Mouse (Mus musculus) limb, embryonic 14.5 days (tissue): Measurements from ENCODE around the gene Prrx2. TPM values are rescaled to one million over a fixed set of nuclear protein-coding genes. Genes with fewer than 3 reads are reported as not detected.

Experiments
- ATAC-seq: fragments of 200-750 bp; cut with Nextera tagmentation; 2 replicates; pipeline ENCODE4 v1.8.0; 2017; ENCODE audit warnings: low read depth, moderate number of reproducible peaks, moderate TSS enrichment; ENCODE audit not compliant: low FRiP score
- DNase-seq: peaks from one replicate; pipeline ENCODE4 v3.0.0-alpha.2; 2015; ENCODE audit warnings: low spot score
- H3K27ac ChIP-seq: fragments of 300-500 bp; sonication (generic); replicated peaks from 2 replicates; pipeline ENCODE4 v1.5.1; 2014; ENCODE audit warnings: low read depth, mild to moderate bottlenecking, low read length, moderate library complexity, mixed read lengths
- H3K27me3 ChIP-seq: fragments of 300-500 bp; sonication (generic); 2 replicates; pipeline ENCODE4 v1.6.1; 2014; ENCODE audit warnings: low read length, mixed read lengths; ENCODE audit not compliant: control insufficient read depth, insufficient read depth
- H3K36me3 ChIP-seq: fragments of 300-500 bp; sonication (generic); 2 replicates; pipeline ENCODE4 v1.6.1; 2014; ENCODE audit warnings: mild to moderate bottlenecking, low read length, moderate library complexity, mixed read lengths; ENCODE audit not compliant: control insufficient read depth, insufficient read depth
- H3K4me1 ChIP-seq: fragments of 300-500 bp; sonication (generic); 2 replicates; pipeline ENCODE4 v1.6.1; 2014; ENCODE audit warnings: antibody characterized with exemption, low read length, mixed read lengths; ENCODE audit not compliant: control insufficient read depth, insufficient read depth
- H3K4me2 ChIP-seq: fragments of 300-500 bp; sonication (generic); replicated peaks from 2 replicates; pipeline ENCODE4 v1.6.1; 2014; ENCODE audit warnings: low read depth, mild to moderate bottlenecking, low read length, moderate library complexity; ENCODE audit not compliant: severe bottlenecking
- H3K4me3 ChIP-seq: fragments of 300-500 bp; sonication (generic); replicated peaks from 2 replicates; pipeline ENCODE4 v1.5.1; 2014; ENCODE audit warnings: low read length
- H3K9ac ChIP-seq: fragments of 300-500 bp; sonication (generic); 2 replicates; pipeline ENCODE4 v1.6.1; 2014; ENCODE audit warnings: mild to moderate bottlenecking, low read depth, low read length, moderate library complexity; ENCODE audit not compliant: severe bottlenecking
- H3K9me3 ChIP-seq: fragments of 300-500 bp; sonication (generic); 2 replicates; pipeline ENCODE4 v1.6.1; 2016; ENCODE audit warnings: low read length; ENCODE audit not compliant: control insufficient read depth
- POLR2A ChIP-seq: fragments of 200-500 bp; IDR thresholded peaks from 2 replicates; pipeline ENCODE4 v1.8.0; 2012; ENCODE audit warnings: inconsistent platforms, mild to moderate bottlenecking, moderate library complexity, borderline replicate concordance; ENCODE audit not compliant: insufficient read depth, insufficient read length; ENCODE audit errors: extremely low read depth
- WGBS: fragments of 180-500 bp; shearing (Covaris S2); extraction: QIAGEN DNeasy Blood & Tissue Kit; methylation state at CpG from one replicate; pipeline ENCODE4 v1.1.7; 2014; 5-methylcytosine and 5-hydroxymethylcytosine counted together
- polyA plus RNA-seq, 2 experiments: library from polyadenylated mRNA; depleted of rRNA in 1 of 2; stranded (reverse) in 1 of 2; unstranded in 1 of 2; fragments of >200 nt; fragmentation: Nextera tagmentation in 1 of 2; extraction: Ambion mirVana in 1 of 2; gene quantifications; 2 replicates each; pipeline versions ENCODE4 v1.2.1 to v1.2.3; 2012 to 2014

The Prrx2 gene
- polyA plus RNA-seq, 2 experiments, result 93.1 to 176 TPM

DNA sequence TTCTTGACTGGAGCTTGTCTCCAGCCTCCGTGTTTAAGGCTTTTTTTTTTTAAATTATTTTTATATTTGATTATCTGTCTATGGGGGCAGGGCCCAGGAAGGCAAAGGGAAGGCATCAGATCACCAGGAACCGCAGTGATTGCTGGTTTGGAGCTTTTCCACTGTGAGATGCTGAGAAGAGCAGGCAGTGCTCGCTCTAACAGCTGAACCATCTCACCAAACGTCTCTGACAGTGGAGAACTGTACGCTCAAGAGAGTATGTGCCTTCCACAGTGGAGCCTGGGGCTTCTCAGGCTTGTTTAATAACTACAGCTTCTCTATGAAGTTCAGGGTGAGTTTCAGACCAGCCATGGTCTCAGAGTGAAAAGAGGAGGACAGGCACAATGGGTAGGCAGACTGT is 25.3 kb upstream of the Prrx2 start:
- no peak overlapping the region for H3K27ac ChIP-seq
- 87% methylated on average over 5 of the region's 5 CpGs for WGBS
- no peak for TF ChIP-seq POLR2A
- ATAC-seq (no peak), DNase-seq (no peak)
- peaks cover 19% of the 10 kb centered on the region; the same call in 1 of the 2 replicates for H3K4me1 ChIP-seq
- H3K4me2 ChIP-seq, result no peak overlapping the region
- no peak overlapping the region for H3K4me3 ChIP-seq
- H3K27me3 ChIP-seq, result no peaks in the 10 kb centered on the region
- peak overlapping the region; percentile 18; the same call in 1 of the 2 replicates for H3K9ac ChIP-seq
- H3K9me3 ChIP-seq, result no peaks in the 10 kb centered on the region
- H3K36me3 ChIP-seq, result peaks cover 27% of the 10 kb centered on the region

DNA sequence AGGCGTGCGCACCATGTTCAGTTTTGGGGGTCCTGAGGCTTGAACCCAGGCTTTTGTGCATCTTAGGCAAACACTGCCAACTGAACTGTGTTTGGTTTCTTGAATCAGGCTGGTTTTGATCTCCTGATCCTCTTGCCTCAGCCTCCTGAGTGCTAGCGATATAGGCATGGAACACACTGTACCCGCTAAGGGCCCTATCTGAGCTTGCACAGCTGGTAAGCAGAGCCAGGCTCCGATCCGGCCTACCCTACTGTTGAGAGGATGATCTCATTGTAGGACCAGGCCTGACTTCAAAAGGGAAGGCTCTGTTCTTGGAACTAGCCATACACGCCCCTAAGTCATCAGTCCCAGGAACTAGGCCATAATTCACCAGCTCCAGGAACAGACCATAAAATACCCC is 24.2 kb upstream of the Prrx2 start:
- Histone ChIP-seq H3K9me3 (no peaks in the 10 kb centered on the region), H3K4me1 (peaks cover 19% of the 10 kb centered on the region; the same call in 1 of the 2 replicates), H3K4me2 (no peak overlapping the region), H3K27ac (no peak overlapping the region), H3K36me3 (peaks cover 38% of the 10 kb centered on the region), H3K4me3 (no peak overlapping the region), H3K27me3 (no peaks in the 10 kb centered on the region), H3K9ac (no peak overlapping the region)
- DNase-seq (no peak), ATAC-seq (no peak)
- TF ChIP-seq POLR2A, result no peak
- WGBS, result 75% methylated on average over 7 of the region's 7 CpGs

DNA sequence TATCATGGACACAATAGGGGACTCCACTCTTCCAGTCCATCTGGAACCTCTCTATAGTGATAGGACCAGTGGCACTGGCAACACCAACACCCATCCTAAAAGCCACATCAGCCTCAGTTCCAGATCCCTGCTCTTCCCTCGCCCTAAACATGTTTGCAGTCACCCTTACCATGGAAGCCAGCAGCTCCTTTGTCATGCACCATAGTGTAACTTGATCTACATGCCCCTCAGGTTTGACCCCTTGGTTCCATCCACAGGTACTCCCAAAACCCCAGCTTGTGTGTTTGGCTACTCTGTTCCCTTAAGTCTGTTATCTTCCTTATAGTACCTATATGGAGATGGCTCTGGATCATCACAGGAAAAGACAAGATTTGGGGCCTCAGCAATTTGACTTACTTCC is 18.4 kb upstream of the Prrx2 start:
- Histone ChIP-seq H3K27ac (no peak overlapping the region), H3K4me2 (no peak overlapping the region), H3K9me3 (no peaks in the 10 kb centered on the region), H3K27me3 (no peaks in the 10 kb centered on the region), H3K36me3 (peaks cover 76% of the 10 kb centered on the region), H3K4me3 (no peak overlapping the region), H3K4me1 (no peaks in the 10 kb centered on the region), H3K9ac (no peak overlapping the region)
- no peak for TF ChIP-seq POLR2A
- 100% methylated on average over 1 of the region's 1 CpGs for WGBS
- ATAC-seq (no peak), DNase-seq (no peak)

GRCm38 (mm10) chr2:30819873-30820272 is 14.9 kb upstream of the Prrx2 start:
- Histone ChIP-seq H3K27ac (no peak overlapping the region), H3K9me3 (no peaks in the 10 kb centered on the region), H3K4me1 (no peaks in the 10 kb centered on the region), H3K36me3 (peaks cover 84% of the 10 kb centered on the region), H3K9ac (no peak overlapping the region), H3K27me3 (no peaks in the 10 kb centered on the region), H3K4me3 (no peak overlapping the region), H3K4me2 (no peak overlapping the region)
- ATAC-seq (no peak), DNase-seq (no peak)
- 92% methylated on average over 5 of the region's 5 CpGs for WGBS
- no peak for TF ChIP-seq POLR2A

DNA sequence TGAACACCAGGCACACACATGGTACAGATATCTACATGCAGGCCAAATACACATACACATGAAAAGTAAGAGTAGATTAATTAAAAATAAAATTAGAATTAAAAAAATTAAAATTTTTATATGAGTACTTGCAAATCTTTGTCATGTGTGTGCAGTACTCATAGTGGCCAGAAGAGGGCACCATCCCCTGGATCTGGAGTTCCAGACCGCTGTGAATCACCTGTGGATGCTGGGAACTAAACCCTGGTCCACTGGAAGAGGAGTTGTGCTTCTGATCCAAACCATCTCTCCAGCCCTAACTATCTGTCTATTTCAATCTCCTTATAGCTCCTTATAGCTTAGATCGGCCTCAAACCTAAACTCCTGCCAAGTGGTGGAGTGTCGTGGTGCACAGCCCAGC is 13.7 kb upstream of the Prrx2 start:
- H3K36me3 ChIP-seq, result peaks cover 84% of the 10 kb centered on the region
- H3K9ac ChIP-seq, result no peak overlapping the region
- no peak overlapping the region for H3K27ac ChIP-seq
- no peaks in the 10 kb centered on the region for H3K4me1 ChIP-seq
- 96% methylated on average over 3 of the region's 3 CpGs for WGBS
- H3K4me2 ChIP-seq, result no peak overlapping the region
- H3K27me3 ChIP-seq, result no peaks in the 10 kb centered on the region
- H3K4me3 ChIP-seq, result no peak overlapping the region
- no peaks in the 10 kb centered on the region for H3K9me3 ChIP-seq
- DNase-seq (no peak), ATAC-seq (no peak)
- no peak for TF ChIP-seq POLR2A

DNA sequence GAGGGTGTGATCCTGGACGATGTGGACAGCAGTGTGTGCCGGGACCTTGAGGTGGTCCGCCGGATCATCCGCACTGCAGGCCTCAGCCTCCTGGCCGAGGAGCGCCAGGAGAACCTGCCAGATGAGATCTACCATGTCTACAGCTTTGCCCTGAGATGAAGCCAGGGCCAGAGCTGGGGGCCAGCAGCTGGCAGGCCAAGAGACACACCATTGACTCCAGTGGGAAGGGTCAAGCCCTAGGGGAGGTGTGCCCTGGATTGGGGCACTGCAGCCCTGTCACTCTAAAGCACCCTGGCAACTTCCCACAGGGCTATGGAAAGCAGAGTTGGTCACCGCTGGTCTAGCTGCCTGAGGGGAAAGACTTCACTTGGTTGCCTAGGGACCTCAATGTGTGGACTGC is 12.3 kb upstream of the Prrx2 start:
- 91% methylated on average over 8 of the region's 8 CpGs for WGBS
- peaks cover 79% of the 10 kb centered on the region for H3K36me3 ChIP-seq

More for the DNA sequence above, 12.3 kb upstream of the Prrx2 start:
- Histone ChIP-seq H3K9ac (no peak overlapping the region), H3K4me2 (no peak overlapping the region), H3K4me3 (no peak overlapping the region), H3K27me3 (no peaks in the 10 kb centered on the region), H3K27ac (no peak overlapping the region), H3K4me1 (peaks cover 7% of the 10 kb centered on the region), H3K9me3 (no peaks in the 10 kb centered on the region)
- DNase-seq (no peak), ATAC-seq (no peak)
- TF ChIP-seq POLR2A, result no peak
